Comparison of ENCODE assay signal across 17 mouse cellular contexts in genomic region chr5:140660398-140660797, GRCm38 (mm10). TPM values are rescaled to one million over a fixed set of nuclear protein-coding genes. Genes with fewer than 3 reads are reported as not detected.
DNase-seq lines count a peak whose midpoint lies in the region; ATAC-seq and TF ChIP-seq lines count a peak whose summit lies in the region.
"Had no signal": no experiment of that assay in that cellular context is flagged by ENCODE, and none has a peak within 500 bp of the region (broad histone marks: within the 10 kb centered on the region; RNA-seq: fewer than 3 reads in every experiment).

No protein-coding gene starts in this region.

- H3K27ac ChIP-seq in forebrain, postnatal 0 days (ENCODE audit: low read depth, low read length), result peak overlapping the region; percentile 68
- H3K27ac ChIP-seq in midbrain, embryonic 16.5 days (ENCODE audit: low read length), result peak overlapping the region; percentile 79
- H3K27ac ChIP-seq: heart, embryonic 10.5 days; limb, embryonic 10.5 days; liver, embryonic 12.5 days had no signal

- DNase-seq in CD4-positive helper T cell, adult 2 months (ENCODE audit: low read depth, low spot score), result peak; percentile 39
- DNase-seq in brain, embryonic 14.5 days (ENCODE audit: low read depth), result peak; percentile 91
- DNase-seq in forebrain, postnatal 0 days, result no peak
- no peak for DNase-seq in embryo, embryonic 10 days (ENCODE audit: low spot score)
- DNase-seq in spleen, postnatal 36 days (ENCODE audit: low spot score in 2 of 2), result no peak
- no peak for DNase-seq in adipocyte (ENCODE audit: low spot score)
- DNase-seq: adrenal gland, postnatal 25 days; gastrocnemius, postnatal 14 days; heart, postnatal 36 days; kidney, adult 18-20 months; kidney, postnatal 36 days; thymus, adult 18-20 months had no signal

- 0 out of 2 replicates have a peak, but pooled peaks cover 9% of the 10 kb centered on the region for H3K36me3 ChIP-seq in forebrain, postnatal 0 days (ENCODE audit: insufficient read depth)
- no peaks in the 10 kb centered on the region for H3K36me3 ChIP-seq in midbrain, embryonic 16.5 days (ENCODE audit: control insufficient read depth, insufficient read depth, low read length)
- H3K36me3 ChIP-seq: heart, embryonic 10.5 days; limb, embryonic 10.5 days; liver, embryonic 12.5 days had no signal

- no peak overlapping the region for H3K4me3 ChIP-seq in forebrain, postnatal 0 days (ENCODE audit: low read depth, low read length)
- no peak overlapping the region for H3K4me3 ChIP-seq in midbrain, embryonic 16.5 days (ENCODE audit: low read depth, low read length)
- H3K4me3 ChIP-seq: heart, embryonic 10.5 days; limb, embryonic 10.5 days; liver, embryonic 12.5 days; megakaryocyte, embryonic 14.5 days had no signal

- no peak for TF ChIP-seq POLR2A in brain, embryonic 14.5 days (IDR thresholded peaks at IDR 0.05; ENCODE audit: borderline replicate concordance, extremely low read depth, insufficient read depth, insufficient read length, poor library complexity, severe bottlenecking)

- WGBS in forebrain, postnatal 0 days, result 8% methylated on average over 1 of the region's 1 CpGs
- 70% methylated on average over 1 of the region's 1 CpGs for WGBS in midbrain, embryonic 16.5 days

- no peaks in the 10 kb centered on the region for H3K9me3 ChIP-seq in forebrain, postnatal 0 days (ENCODE audit: low read length)
- H3K9me3 ChIP-seq in midbrain, embryonic 16.5 days (replicated peaks; ENCODE audit: control insufficient read depth, low read length, poor library complexity, severe bottlenecking), result no peaks in the 10 kb centered on the region
- H3K9me3 ChIP-seq: heart, embryonic 10.5 days; limb, embryonic 10.5 days; liver, embryonic 12.5 days; megakaryocyte, embryonic 14.5 days had no signal

- ATAC-seq in forebrain, postnatal 0 days, result no peak
- ATAC-seq in midbrain, embryonic 16.5 days, result no peak
- ATAC-seq: liver, embryonic 12.5 days had no signal

- H3K9ac ChIP-seq in forebrain, postnatal 0 days, result no peak overlapping the region
- peak overlapping the region; percentile 13 for H3K9ac ChIP-seq in midbrain, embryonic 16.5 days (ENCODE audit: low read depth, low read length)
- H3K9ac ChIP-seq: liver, embryonic 12.5 days had no signal

- no peaks in the 10 kb centered on the region for H3K27me3 ChIP-seq in forebrain, postnatal 0 days (ENCODE audit: insufficient read depth, low read length)
- no peaks in the 10 kb centered on the region for H3K27me3 ChIP-seq in midbrain, embryonic 16.5 days (ENCODE audit: control insufficient read depth, insufficient read depth, low read depth, low read length)

- TF ChIP-seq CTCF in brain, embryonic 14.5 days (IDR thresholded peaks at IDR 0.05; ENCODE audit: borderline replicate concordance, extremely low read depth, insufficient read depth, insufficient read length), result no peak
- no peak for TF ChIP-seq CTCF in forebrain, postnatal 0 days (IDR thresholded peaks at IDR 0.05; ENCODE audit: low read depth)

- no peak overlapping the region for H3K4me2 ChIP-seq in forebrain, postnatal 0 days (ENCODE audit: low read depth)
- no peak overlapping the region for H3K4me2 ChIP-seq in midbrain, embryonic 16.5 days (ENCODE audit: low read length)
- H3K4me2 ChIP-seq: liver, embryonic 12.5 days had no signal

- H3K4me1 ChIP-seq in forebrain, postnatal 0 days (ENCODE audit: insufficient read depth), result peaks cover 11% of the 10 kb centered on the region; the same call in 1 of the 2 replicates
- peaks cover 22% of the 10 kb centered on the region for H3K4me1 ChIP-seq in midbrain, embryonic 16.5 days (ENCODE audit: control insufficient read depth, insufficient read depth, low read length)

RNA-seq across cellular contexts. Expression of gene Ttyh3, which starts 11.6 kb away (rescaled TPM):
- polyA plus RNA-seq in brain, embryonic 14.5 days (2012; rRNA removed), result 164 and 280 TPM in 2 replicates
- total RNA-seq in forebrain, postnatal 0 days (2014; rRNA removed), result 114 and 163 TPM in 2 replicates
- polyA plus RNA-seq in forebrain, postnatal 0 days (2015; fragmentation: Nextera tagmentation; extraction: Ambion mirVana), result 65.0 and 67.9 TPM in 2 replicates
- 56.0 and 61.5 TPM in 2 replicates for polyA plus RNA-seq in midbrain, embryonic 16.5 days (2015; fragmentation: Nextera tagmentation; extraction: Ambion mirVana)

RNA-seq across cellular contexts. Expression of gene Iqce, which starts 41.8 kb away (rescaled TPM):
- 42.4 and 49.9 TPM in 2 replicates for polyA plus RNA-seq in brain, embryonic 14.5 days (2012; rRNA removed)
- 30.6 TPM in 2 replicates for total RNA-seq in forebrain, postnatal 0 days (2014; rRNA removed)
- polyA plus RNA-seq in forebrain, postnatal 0 days (2015; fragmentation: Nextera tagmentation; extraction: Ambion mirVana), result 19.0 and 27.1 TPM in 2 replicates
- 30.5 and 31.5 TPM in 2 replicates for polyA plus RNA-seq in midbrain, embryonic 16.5 days (2015; fragmentation: Nextera tagmentation; extraction: Ambion mirVana)

RNA-seq across cellular contexts. Expression of gene Brat1, which starts 44.4 kb away (rescaled TPM):
- 28.6 and 34.3 TPM in 2 replicates for polyA plus RNA-seq in brain, embryonic 14.5 days (2012; rRNA removed)
- total RNA-seq in forebrain, postnatal 0 days (2014; rRNA removed), result 30.0 and 39.1 TPM in 2 replicates
- polyA plus RNA-seq in forebrain, postnatal 0 days (2015; fragmentation: Nextera tagmentation; extraction: Ambion mirVana), result 15.8 and 17.4 TPM in 2 replicates
- 21.8 and 24.8 TPM in 2 replicates for polyA plus RNA-seq in midbrain, embryonic 16.5 days (2015; fragmentation: Nextera tagmentation; extraction: Ambion mirVana)

RNA-seq across cellular contexts. Expression of gene Lfng, which starts 53.3 kb away (rescaled TPM):
- 55.8 and 73.4 TPM in 2 replicates for polyA plus RNA-seq in brain, embryonic 14.5 days (2012; rRNA removed)
- 39.4 and 53.7 TPM in 2 replicates for total RNA-seq in forebrain, postnatal 0 days (2014; rRNA removed)
- 19.2 and 23.0 TPM in 2 replicates for polyA plus RNA-seq in forebrain, postnatal 0 days (2015; fragmentation: Nextera tagmentation; extraction: Ambion mirVana)
- polyA plus RNA-seq in midbrain, embryonic 16.5 days (2015; fragmentation: Nextera tagmentation; extraction: Ambion mirVana), result 18.4 and 23.1 TPM in 2 replicates

Comparison
In these comparisons a context has a peak if more than half of its experiments do, and no peak if none do; other contexts are left out.
1. DNase-seq: peak in CD4-positive helper T cell, adult 2 months (single experiment) and brain, embryonic 14.5 days (single experiment); none in forebrain, postnatal 0 days (single experiment), embryo, embryonic 10 days (single experiment), spleen, postnatal 36 days (0 of 2) and adipocyte (single experiment).